Mouse (Mus musculus): ENCODE data around the gene Enpp7. TPM values are rescaled to one million over a fixed set of nuclear protein-coding genes. Genes with fewer than 3 reads are reported as not detected.

Enpp7 gene
- total and polyA plus RNA-seq, 2 experiments = not detected

DNA sequence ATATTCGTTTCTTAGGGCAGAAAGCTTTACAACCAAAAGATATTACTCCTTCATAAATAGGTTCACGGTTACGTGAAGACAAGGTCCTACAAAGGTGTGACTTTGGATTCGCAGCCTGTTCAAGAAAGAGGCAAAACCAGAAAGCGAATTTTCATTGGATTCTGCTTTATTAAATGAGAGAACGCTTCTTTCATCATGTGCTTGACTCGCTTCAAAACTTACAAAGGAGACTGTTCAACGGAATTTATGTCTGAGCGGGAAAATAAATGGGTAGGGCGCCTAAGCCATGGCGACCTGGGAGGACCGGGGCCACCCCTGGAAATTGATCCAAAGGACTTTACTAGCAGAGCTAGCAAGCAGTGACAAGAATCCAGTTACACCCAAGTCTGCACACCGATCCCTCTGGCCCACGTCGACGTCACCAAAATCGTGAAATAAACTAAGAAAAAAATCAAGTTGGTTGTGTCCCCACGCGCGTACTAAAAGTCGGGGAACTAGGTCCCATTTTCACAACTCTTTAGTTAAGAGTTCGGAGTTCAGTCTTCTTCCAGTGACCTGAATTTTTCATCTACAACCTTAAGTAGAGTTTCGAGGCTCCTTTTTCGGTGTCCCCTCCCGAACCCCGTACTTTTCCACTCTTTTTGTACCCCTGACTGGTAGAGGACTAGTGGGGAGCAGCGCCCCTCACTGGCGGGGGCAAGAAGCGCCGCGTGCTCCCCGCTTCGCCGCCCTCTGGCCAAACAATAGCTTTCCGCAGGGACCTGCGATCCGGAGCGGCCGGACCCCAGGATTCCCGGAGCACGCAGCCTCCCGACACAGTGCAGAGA is 34.3 kb downstream of the Enpp7 start:
- Histone ChIP-seq H3K79me2 (ENCODE audit: control insufficient read depth, insufficient read depth, low read length) (peaks cover 8% of the 10 kb centered on the region; the same call in 1 of the 2 replicates), H3K9ac (ENCODE audit: low read depth, low read length) (peak overlapping the region; percentile 74), H3K27me3 (ENCODE audit: control insufficient read depth, insufficient read depth, low read length) (no peaks in the 10 kb centered on the region), H3K4me1 (ENCODE audit: control insufficient read depth, insufficient read depth, low read length) (peaks cover 7% of the 10 kb centered on the region), H3K4me3 (ENCODE audit: insufficient read depth, low read depth, low read length) (peak overlapping the region; percentile 72), H3K36me3 (ENCODE audit: control insufficient read depth, insufficient read depth, low read length) (peaks cover 3% of the 10 kb centered on the region; the same call in 1 of the 2 replicates), H3K27ac (replicated peaks; ENCODE audit: insufficient read depth, low read depth, low read length) (no peak overlapping the region; the same call in 1 of the 2 replicates)
- TF ChIP-seq POLR2A (IDR thresholded peaks at IDR 0.05; ENCODE audit: extremely low read depth, insufficient read depth, low read length) (no peak), CTCF (IDR thresholded peaks at IDR 0.05; ENCODE audit: low read depth, low read length) (peak; percentile 54)
- DNase-seq (ENCODE audit: extremely low read depth, low read depth, low spot score) = peak; percentile 36
- WGBS = 7% methylated on average over 42 of the region's 42 CpGs

DNA sequence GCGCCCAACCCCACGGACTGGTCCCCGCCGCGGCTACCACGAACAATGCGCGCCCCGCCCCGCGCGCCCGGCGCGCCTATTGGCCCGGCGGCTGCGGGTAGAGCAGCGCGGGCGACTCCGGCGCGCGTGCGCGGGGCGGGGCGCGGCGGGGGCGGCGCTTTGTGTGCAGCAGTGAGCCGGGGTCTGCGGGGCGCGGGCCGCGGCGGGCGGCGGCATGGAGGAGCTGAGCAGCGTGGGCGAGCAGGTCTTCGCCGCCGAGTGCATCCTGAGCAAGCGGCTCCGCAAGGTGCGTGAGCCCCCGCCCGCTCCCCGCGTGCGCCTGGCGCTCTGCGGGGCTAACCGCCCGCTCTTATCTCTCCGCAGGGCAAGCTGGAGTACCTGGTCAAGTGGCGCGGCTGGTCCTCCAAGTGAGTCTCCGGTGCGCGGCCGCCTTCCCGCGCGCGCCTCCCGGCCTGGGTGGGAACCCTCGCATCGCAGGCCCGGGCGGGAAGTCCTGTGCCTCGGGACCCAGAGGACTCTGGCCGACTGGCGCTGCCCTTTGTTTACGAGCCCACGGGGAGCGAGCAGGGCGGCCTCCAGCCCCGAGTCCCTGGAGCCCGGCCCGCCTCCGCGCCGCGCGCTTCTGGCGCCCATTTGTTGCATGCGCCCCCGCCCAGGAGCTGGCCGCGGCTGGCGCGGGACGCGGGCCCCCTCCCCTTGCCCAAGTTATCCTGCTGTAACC is 35.1 kb downstream of the Enpp7 start, which contains the start of gene Cbx2:
Gene Cbx2 (plus strand): TSS at position 68 of the 721 bp plus-strand sequence.
- TF ChIP-seq CTCF (IDR thresholded peaks at IDR 0.05; ENCODE audit: low read depth, low read length) (no peak), POLR2A (IDR thresholded peaks at IDR 0.05; ENCODE audit: extremely low read depth, insufficient read depth, low read length) (peak; percentile 46; the same call in 1 of the 2 replicates)
- Histone ChIP-seq H3K4me3 (ENCODE audit: insufficient read depth, low read depth, low read length) (peak within 1 kb of the TSS; percentile 96), H3K4me1 (ENCODE audit: control insufficient read depth, insufficient read depth, low read length) (peaks cover 7% of the 10 kb centered on the region), H3K27ac (replicated peaks; ENCODE audit: insufficient read depth, low read depth, low read length) (peak within 1 kb of the TSS; percentile 84), H3K36me3 (ENCODE audit: control insufficient read depth, insufficient read depth, low read length) (peaks cover 3% of the 10 kb centered on the region; the same call in 1 of the 2 replicates), H3K9ac (ENCODE audit: low read depth, low read length) (peak within 1 kb of the TSS; percentile 93), H3K79me2 (ENCODE audit: control insufficient read depth, insufficient read depth, low read length) (peaks cover 8% of the 10 kb centered on the region; the same call in 1 of the 2 replicates), H3K27me3 (ENCODE audit: control insufficient read depth, insufficient read depth, low read length) (no peaks in the 10 kb centered on the region)
- WGBS = under 1% methylated on average over 95 of the region's 99 CpGs
- peak; percentile 39 for DNase-seq (ENCODE audit: extremely low read depth, low read depth, low spot score)

DNA sequence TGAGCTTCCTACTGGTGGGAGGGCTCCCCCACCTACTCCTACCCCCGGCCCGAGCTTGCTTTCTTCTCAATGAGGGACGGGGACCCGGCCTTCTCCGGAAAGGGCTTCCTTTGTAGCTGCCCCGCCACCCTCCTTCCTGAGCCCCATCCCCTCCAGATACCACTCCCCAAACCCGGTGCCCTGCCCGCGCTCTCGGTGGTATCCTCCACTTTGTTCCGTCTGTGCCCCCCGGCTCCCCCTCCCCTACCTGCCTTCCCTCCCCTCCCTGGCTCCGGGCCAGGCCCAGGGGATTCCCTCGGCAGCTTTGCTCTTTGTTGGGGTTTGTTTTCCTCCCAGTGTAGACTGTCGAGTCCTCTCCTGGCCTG is 35.6 kb downstream of the Enpp7 start:
- Histone ChIP-seq H3K27me3 (ENCODE audit: control insufficient read depth, insufficient read depth, low read length) (no peaks in the 10 kb centered on the region), H3K4me3 (ENCODE audit: insufficient read depth, low read depth, low read length) (peak overlapping the region; percentile 96), H3K27ac (replicated peaks; ENCODE audit: insufficient read depth, low read depth, low read length) (no peak overlapping the region; the same call in 1 of the 2 replicates), H3K36me3 (ENCODE audit: control insufficient read depth, insufficient read depth, low read length) (peaks cover 3% of the 10 kb centered on the region; the same call in 1 of the 2 replicates), H3K79me2 (ENCODE audit: control insufficient read depth, insufficient read depth, low read length) (peaks cover 8% of the 10 kb centered on the region; the same call in 1 of the 2 replicates), H3K9ac (ENCODE audit: low read depth, low read length) (peak overlapping the region; percentile 93), H3K4me1 (ENCODE audit: control insufficient read depth, insufficient read depth, low read length) (peaks cover 7% of the 10 kb centered on the region)
- DNase-seq (ENCODE audit: extremely low read depth, low read depth, low spot score) = no peak
- 3% methylated on average over 15 of the region's 15 CpGs for WGBS
- TF ChIP-seq POLR2A (IDR thresholded peaks at IDR 0.05; ENCODE audit: extremely low read depth, insufficient read depth, low read length) (no peak), CTCF (IDR thresholded peaks at IDR 0.05; ENCODE audit: low read depth, low read length) (no peak)

DNA sequence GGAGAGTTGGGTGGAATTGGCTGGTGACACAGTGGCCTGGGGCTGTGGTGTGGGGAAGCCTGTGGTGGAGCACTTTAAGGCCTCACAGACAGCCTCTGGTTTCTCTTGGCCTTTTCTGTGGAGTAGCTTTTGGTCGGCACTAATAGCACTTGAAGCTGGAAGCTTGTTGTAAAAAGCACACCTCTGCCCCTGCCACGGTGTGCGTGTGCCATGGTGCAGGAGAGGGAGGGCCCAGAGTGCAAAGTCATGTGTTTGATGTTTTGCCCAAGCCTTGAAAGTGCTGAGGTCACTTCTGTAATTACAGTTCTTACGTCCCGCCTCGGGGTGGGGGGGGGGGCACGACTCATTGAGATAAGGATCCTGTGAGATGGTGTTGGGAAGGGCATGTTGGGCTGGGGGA is 36.3 kb downstream of the Enpp7 start:
- Histone ChIP-seq H3K27me3 (ENCODE audit: control insufficient read depth, insufficient read depth, low read length) (no peaks in the 10 kb centered on the region), H3K4me1 (ENCODE audit: control insufficient read depth, insufficient read depth, low read length) (peaks cover 7% of the 10 kb centered on the region), H3K27ac (replicated peaks; ENCODE audit: insufficient read depth, low read depth, low read length) (no peak overlapping the region), H3K79me2 (ENCODE audit: control insufficient read depth, insufficient read depth, low read length) (peaks cover 8% of the 10 kb centered on the region; the same call in 1 of the 2 replicates), H3K36me3 (ENCODE audit: control insufficient read depth, insufficient read depth, low read length) (peaks cover 3% of the 10 kb centered on the region; the same call in 1 of the 2 replicates), H3K9ac (ENCODE audit: low read depth, low read length) (no peak overlapping the region), H3K4me3 (ENCODE audit: insufficient read depth, low read depth, low read length) (no peak overlapping the region)
- WGBS = 18% methylated on average over 7 of the region's 7 CpGs
- peak; percentile 45 for DNase-seq (ENCODE audit: extremely low read depth, low read depth, low spot score)
- TF ChIP-seq CTCF (IDR thresholded peaks at IDR 0.05; ENCODE audit: low read depth, low read length) (no peak), POLR2A (IDR thresholded peaks at IDR 0.05; ENCODE audit: extremely low read depth, insufficient read depth, low read length) (no peak)

DNA sequence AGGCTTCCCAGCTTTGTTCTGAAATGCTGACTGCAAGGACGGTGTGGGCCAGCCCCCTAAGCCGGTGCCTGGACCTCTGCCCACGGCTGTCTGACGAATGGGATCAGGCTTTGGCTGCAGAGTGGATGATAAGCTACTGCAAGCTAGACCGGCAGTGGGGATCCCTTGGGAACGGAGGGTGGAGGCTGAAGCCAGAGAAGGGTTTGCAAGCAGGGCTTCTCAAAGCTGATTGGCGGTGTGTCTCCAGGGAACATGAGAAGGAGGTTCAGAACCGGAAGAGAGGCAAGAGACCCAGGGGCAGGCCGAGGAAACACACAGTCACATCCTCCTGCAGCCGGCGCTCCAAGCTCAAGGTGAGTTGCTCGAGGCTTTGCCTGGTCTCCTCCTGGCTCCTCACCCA is 38.2 kb downstream of the Enpp7 start:
- Histone ChIP-seq H3K27ac (replicated peaks; ENCODE audit: insufficient read depth, low read depth, low read length) (no peak overlapping the region), H3K4me1 (ENCODE audit: control insufficient read depth, insufficient read depth, low read length) (peaks cover 7% of the 10 kb centered on the region), H3K27me3 (ENCODE audit: control insufficient read depth, insufficient read depth, low read length) (no peaks in the 10 kb centered on the region), H3K9ac (ENCODE audit: low read depth, low read length) (no peak overlapping the region), H3K4me3 (ENCODE audit: insufficient read depth, low read depth, low read length) (no peak overlapping the region), H3K36me3 (ENCODE audit: control insufficient read depth, insufficient read depth, low read length) (peaks cover 3% of the 10 kb centered on the region; the same call in 1 of the 2 replicates), H3K79me2 (ENCODE audit: control insufficient read depth, insufficient read depth, low read length) (peaks cover 8% of the 10 kb centered on the region; the same call in 1 of the 2 replicates)
- no peak for DNase-seq (ENCODE audit: extremely low read depth, low read depth, low spot score)
- TF ChIP-seq POLR2A (IDR thresholded peaks at IDR 0.05; ENCODE audit: extremely low read depth, insufficient read depth, low read length) (no peak), CTCF (IDR thresholded peaks at IDR 0.05; ENCODE audit: low read depth, low read length) (no peak)
- 89% methylated on average over 12 of the region's 12 CpGs for WGBS

Measured in liver, adult 2 months (tissue).